Mouse (Mus musculus): ENCODE measurements around the gene Sulf2. TPM values are rescaled to one million over a fixed set of nuclear protein-coding genes. Genes with fewer than 3 reads are reported as not detected.

Sulf2 gene
- total RNA-seq (2023): 3.8 TPM

GRCm38 (mm10) chr2:166155454-166155815, at the start of gene Sulf2:
TSS of gene Sulf2 (minus strand) at chr2:166155663.

Other genes with a start within 250 kb of the Sulf2 start
- gene Ncoa3, start 163.0 kb downstream of the Sulf2 start, total RNA-seq (2023): 162 TPM

Data from CD4-positive naive resting alpha-beta T cell, adult 76 days (primary cell).